Mouse (Mus musculus) lung, adult 2 months (tissue): ENCODE results near the gene Gtdc1. TPM values are rescaled to one million over a fixed set of nuclear protein-coding genes. Genes with fewer than 3 reads are reported as not detected.

Source experiments
- DNase-seq: peaks from one replicate; pipeline ENCODE4 v3.0.0; 2022
- H3K4me1 ChIP-seq: fragments of 200-500 bp; 2 replicates; pipeline ENCODE4 v1.6.1; 2011; ENCODE audit warnings: low read length; ENCODE audit not compliant: control insufficient read depth, insufficient read depth
- H3K4me3 ChIP-seq: fragments of 200-500 bp; replicated peaks from 2 replicates; pipeline ENCODE3; 2011; ENCODE audit warnings: low read depth, mild to moderate bottlenecking, control low read depth, low read length; ENCODE audit errors: extremely low read depth
- CTCF ChIP-seq: fragments of 200-500 bp; IDR thresholded peaks from 2 replicates; pipeline ENCODE4 v1.5.1; 2011; ENCODE audit warnings: mild to moderate bottlenecking, low read length, control low read depth; ENCODE audit not compliant: insufficient read depth
- POLR2A ChIP-seq: fragments of 200-500 bp; IDR thresholded peaks from 2 replicates; pipeline ENCODE4 v1.6.1; 2011; ENCODE audit warnings: low read depth, mild to moderate bottlenecking, control low read depth, low read length, borderline replicate concordance; ENCODE audit errors: extremely low read depth
- WGBS: fragments of 180-500 bp; shearing (Covaris S2); methylation state at CpG from one replicate; pipeline ENCODE4 v1.1.7; 2018; 5-methylcytosine and 5-hydroxymethylcytosine counted together
- polyA plus RNA-seq: library from polyadenylated mRNA; depleted of rRNA; stranded (reverse); fragments of >200 nt; gene quantifications from 2 replicates; pipeline ENCODE4 v1.2.3, GENCODE M21; 2012

Gene Gtdc1
- polyA plus RNA-seq, 1 experiment, result 5.9 TPM

- WGBS, result 69% methylated on average over 2 of the region's 2 CpGs
- no peaks in the 10 kb centered on the region for H3K4me1 ChIP-seq
- DNase-seq, result no peak
- H3K4me3 ChIP-seq, result no peak overlapping the region
- no peak for TF ChIP-seq POLR2A
Observed at GRCm38 (mm10) chr2:44873718-44874117, 53.7 kb downstream of the Gtdc1 start.

GRCm38 (mm10) chr2:44864726-44865125, 62.7 kb downstream of the Gtdc1 start:
- DNase-seq, result no peak
- TF ChIP-seq POLR2A, result no peak
- no peak for TF ChIP-seq CTCF
- Histone ChIP-seq H3K4me3 (no peak overlapping the region), H3K4me1 (no peaks in the 10 kb centered on the region)

DNA sequence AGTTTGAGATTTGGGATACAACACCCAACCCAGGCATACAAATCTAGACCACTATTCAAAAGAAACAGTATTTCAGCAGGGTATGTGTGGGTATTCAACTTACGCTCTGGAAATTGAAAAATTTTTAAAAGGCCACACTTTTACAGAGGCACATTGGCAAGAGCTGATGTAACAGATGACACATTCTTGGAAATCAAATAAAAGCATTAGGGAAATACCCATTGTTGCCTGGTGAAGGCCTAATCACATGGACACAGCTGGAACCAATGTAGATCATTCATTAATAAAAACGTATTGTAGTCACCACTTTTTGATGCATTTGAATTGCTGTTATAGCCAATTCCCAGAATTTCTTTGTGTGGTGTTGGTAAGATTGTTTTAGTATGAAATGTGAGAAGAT, 73.0 kb downstream of the Gtdc1 start:
- WGBS, result 82% methylated on average over 2 of the region's 2 CpGs
- no peaks in the 10 kb centered on the region for H3K4me1 ChIP-seq
- TF ChIP-seq CTCF (no peak), POLR2A (no peak)
- H3K4me3 ChIP-seq, result no peak overlapping the region
- DNase-seq, result no peak

DNA sequence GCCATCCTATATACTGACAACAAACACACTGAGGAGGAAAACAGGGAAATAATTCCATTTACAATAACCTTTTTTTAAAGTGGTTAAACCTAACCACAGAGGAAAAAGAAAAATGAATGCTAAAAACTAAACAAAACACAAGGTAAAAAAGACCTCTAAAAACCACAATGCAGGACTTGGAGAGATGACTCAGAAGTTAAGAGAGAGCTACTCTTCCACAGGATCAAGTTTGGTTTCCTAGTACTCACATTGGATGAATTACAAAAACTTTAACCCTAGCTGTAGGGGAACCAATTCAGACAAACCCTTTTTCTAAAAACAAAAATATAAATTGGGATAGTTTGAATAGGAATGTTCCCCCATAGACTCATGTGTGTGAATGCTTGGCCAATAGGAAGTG, 77.8 kb downstream of the Gtdc1 start:
- TF ChIP-seq POLR2A (no peak), CTCF (no peak)
- Histone ChIP-seq H3K4me3 (no peak overlapping the region), H3K4me1 (no peaks in the 10 kb centered on the region)
- no peak for DNase-seq

DNA sequence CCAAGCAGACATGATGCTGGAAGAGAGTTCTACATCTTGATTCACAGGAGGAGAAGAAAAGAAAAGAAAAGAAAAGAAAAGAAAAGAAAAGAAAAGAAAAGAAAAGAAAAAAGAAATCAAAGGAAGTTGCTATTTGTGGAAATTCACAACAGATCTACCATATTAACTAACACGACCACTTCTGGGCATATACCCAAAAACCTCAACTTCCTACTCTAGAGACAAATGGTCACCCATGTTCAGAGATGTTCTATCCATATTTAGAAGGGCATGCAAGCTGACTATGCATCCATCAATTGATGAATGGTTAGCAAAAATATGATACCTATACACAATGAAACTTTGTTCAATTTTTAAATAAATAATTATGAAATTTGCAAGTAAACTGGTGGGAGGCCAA, 79.3 kb downstream of the Gtdc1 start:
- Histone ChIP-seq H3K4me1 (no peaks in the 10 kb centered on the region), H3K4me3 (no peak overlapping the region)
- no peak for DNase-seq
- TF ChIP-seq POLR2A (no peak), CTCF (no peak)
- 43% methylated on average over 1 of the region's 1 CpGs for WGBS

DNA sequence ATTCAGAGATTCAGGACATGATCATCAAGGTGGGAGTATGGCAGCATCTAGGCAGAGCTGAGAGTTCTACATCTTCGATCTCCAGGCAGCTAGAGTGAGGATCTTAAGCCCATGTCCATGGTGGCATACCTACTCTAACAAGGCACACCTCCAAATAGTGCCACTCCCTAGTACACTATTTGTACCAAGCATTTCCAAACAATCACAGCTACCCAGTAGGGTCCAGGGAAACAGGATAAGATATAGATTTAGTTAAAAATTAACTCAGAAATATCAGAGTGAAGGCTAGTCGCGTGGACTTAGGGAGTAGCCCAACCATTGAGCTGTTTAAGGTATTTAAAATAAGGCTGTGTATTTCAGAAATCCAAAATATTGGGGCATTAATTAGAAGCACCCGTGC, 82.0 kb downstream of the Gtdc1 start:
- DNase-seq, result no peak
- 83% methylated on average over 4 of the region's 4 CpGs for WGBS
- Histone ChIP-seq H3K4me3 (no peak overlapping the region), H3K4me1 (no peaks in the 10 kb centered on the region)
- no peak for TF ChIP-seq POLR2A
- TF ChIP-seq CTCF, result no peak

GRCm38 (mm10) chr2:44829753-44830152, 97.7 kb downstream of the Gtdc1 start:
- 80% methylated on average over 2 of the region's 2 CpGs for WGBS

GRCm38 (mm10) chr2:44829346-44829745, 98.1 kb downstream of the Gtdc1 start:
- no peak for DNase-seq
- Histone ChIP-seq H3K4me1 (no peaks in the 10 kb centered on the region), H3K4me3 (no peak overlapping the region)
- 73% methylated on average over 2 of the region's 2 CpGs for whole genome bisulfite sequencing
- no peak for TF ChIP-seq CTCF

More at GRCm38 (mm10) chr2:44829753-44830152, 97.7 kb downstream of the Gtdc1 start:
- TF ChIP-seq POLR2A (no peak), CTCF (no peak)
- no peak for DNase-seq
- Histone ChIP-seq H3K4me1 (no peaks in the 10 kb centered on the region), H3K4me3 (no peak overlapping the region)

DNA sequence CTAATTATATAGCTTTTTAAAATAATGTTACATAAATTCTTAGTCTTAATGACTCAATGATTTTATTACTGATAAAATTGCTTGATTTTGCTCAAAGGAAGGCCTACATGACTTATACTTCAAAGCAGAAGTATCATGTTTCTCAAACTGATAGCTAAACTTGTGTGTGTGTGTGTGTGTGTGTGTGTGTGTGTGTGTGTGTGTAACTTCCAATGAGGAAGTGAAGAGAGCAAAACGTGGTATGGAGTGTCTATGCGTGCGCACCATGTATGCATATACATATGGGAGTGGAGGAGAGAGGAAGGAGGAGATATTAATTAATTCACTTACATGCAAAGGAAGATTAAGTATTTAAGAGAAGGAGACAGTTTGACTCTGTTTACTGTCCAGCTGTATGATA, 100.8 kb downstream of the Gtdc1 start:
- no peak overlapping the region for H3K4me3 ChIP-seq
- WGBS, result 88% methylated on average over 3 of the region's 3 CpGs

DNA sequence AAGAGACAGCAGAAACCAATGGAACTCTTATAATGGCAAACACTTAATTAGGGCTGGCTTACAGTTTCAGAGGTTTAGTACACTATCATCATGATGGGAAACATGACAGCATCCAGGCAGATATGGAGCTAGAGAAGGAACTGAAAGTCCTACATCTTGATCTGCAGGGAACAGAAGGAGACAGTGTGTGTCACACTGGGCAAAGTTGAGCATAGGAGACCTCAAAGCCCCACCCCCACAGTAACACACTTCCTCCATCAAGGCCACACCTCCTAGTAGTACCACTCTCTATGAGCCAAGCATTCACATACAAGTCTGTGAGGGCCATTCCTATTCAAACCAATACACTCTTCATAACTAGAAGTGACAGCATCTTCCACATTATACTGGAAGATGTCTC, 109.7 kb downstream of the Gtdc1 start:
- no peaks in the 10 kb centered on the region for H3K4me1 ChIP-seq
- H3K4me3 ChIP-seq, result no peak overlapping the region
- no peak for TF ChIP-seq POLR2A
- no peak for TF ChIP-seq CTCF
- no peak for DNase-seq

More for the DNA sequence above, 100.8 kb downstream of the Gtdc1 start:
- no peak for DNase-seq
- no peak for TF ChIP-seq POLR2A
- no peak for TF ChIP-seq CTCF
- no peaks in the 10 kb centered on the region for H3K4me1 ChIP-seq

- no peak overlapping the region for H3K4me3 ChIP-seq
- TF ChIP-seq POLR2A (no peak), CTCF (no peak)
- DNase-seq, result no peak
- H3K4me1 ChIP-seq, result no peaks in the 10 kb centered on the region
- 66% methylated on average over 3 of the region's 3 CpGs for WGBS
Observed at GRCm38 (mm10) chr2:44813729-44814128, 113.7 kb downstream of the Gtdc1 start.
